Mouse (Mus musculus) monocyte, adult 2 months (primary cell): ENCODE measurements around the gene Psph.
"Not testable (repeated sequence)": the region's sequence is repeated elsewhere in the genome, so short reads cannot be mapped to it uniquely, and the experiment has no call there.

Experiments
- DNase-seq, 2 experiments: peaks; one replicate each; pipeline ENCODE4 v3.0.0; 2022; ENCODE audit warnings: low spot score in 2 of 2, low read depth in 1 of 2

The Psph gene

GRCm38 (mm10) chr5:129786818-129787790, at the start of gene Psph:
Gene Psph (minus strand): TSS chr5:129787449.
- DNase-seq, result peak; percentile 75 to 95

- DNase-seq, result not testable (repeated sequence)
Observed at GRCm38 (mm10) chr5:129790591-129790990, 3.3 kb upstream of the Psph start.

- no peak for DNase-seq
Observed at GRCm38 (mm10) chr5:129787818-129788593, 757 bp upstream of the Psph start.

GRCm38 (mm10) chr5:129786161-129786560, 1.1 kb downstream of the Psph start:
- DNase-seq, result no peak

GRCm38 (mm10) chr5:129785235-129785870, 1.9 kb downstream of the Psph start:
- DNase-seq, result no peak

- no peak for DNase-seq
Observed at GRCm38 (mm10) chr5:129782211-129782610, 5.0 kb downstream of the Psph start.

GRCm38 (mm10) chr5:129780131-129780530, 7.1 kb downstream of the Psph start:
- no peak for DNase-seq

GRCm38 (mm10) chr5:129778996-129779716, 8.1 kb downstream of the Psph start:
- peak in 1 of 2 experiments; percentile 3 for DNase-seq

GRCm38 (mm10) chr5:129778348-129778995, 8.8 kb downstream of the Psph start:
- DNase-seq, result no peak

- DNase-seq, result no peak
Observed at GRCm38 (mm10) chr5:129774661-129775060, 12.6 kb downstream of the Psph start.

GRCm38 (mm10) chr5:129773330-129773729, 13.9 kb downstream of the Psph start:
- DNase-seq, result not testable (repeated sequence)

GRCm38 (mm10) chr5:129772433-129772832, 14.8 kb downstream of the Psph start:
- DNase-seq, result no peak

GRCm38 (mm10) chr5:129770443-129771355, 16.6 kb downstream of the Psph start:
- DNase-seq, result no peak

GRCm38 (mm10) chr5:129761865-129762540, 25.2 kb downstream of the Psph start:
- DNase-seq, result no peak

GRCm38 (mm10) chr5:129759929-129760480, 27.2 kb downstream of the Psph start:
- DNase-seq, result no peak

GRCm38 (mm10) chr5:129756886-129757285, 30.4 kb downstream of the Psph start:
- no peak for DNase-seq

GRCm38 (mm10) chr5:129744050-129744449, 43.2 kb downstream of the Psph start:
- DNase-seq, result no peak

GRCm38 (mm10) chr5:129742903-129743488, 44.3 kb downstream of the Psph start:
- DNase-seq, result no peak
